Mouse (Mus musculus): ENCODE data around the gene Chga.

GRCm38 (mm10) chr12:102607066-102607465 is 52.3 kb downstream of the Chga start:
- TF ChIP-seq POLR2A (IDR thresholded peaks at IDR 0.05; ENCODE audit: control insufficient read depth, low read depth, low read length) (no peak), CTCF (IDR thresholded peaks at IDR 0.05; ENCODE audit: control insufficient read depth, insufficient read depth, insufficient replicate concordance, low read depth, low read length) (no peak)
